Mouse (Mus musculus): ENCODE measurements at regions not wholly inside any gene's neighbourhood (a gene's known extent, or its start where the extent isn't known, plus 50 kb on each side); places are given as distances from the start of the nearest gene placed in this dataset.

GRCm38 (mm10) chr7:145112146-145112830 lies 95.6 kb downstream of the 1810010D01Rik start:
- no peak for TF ChIP-seq CTCF (IDR thresholded peaks at IDR 0.05)
- DNase-seq (ENCODE audit: extremely low spot score in 1 of 2, low spot score in 2 of 2) = no peak
- Histone ChIP-seq H3K27ac (peak overlapping the region; percentile 66), H3K4me3 (no peak overlapping the region)
- intact Hi-C loops (cut with DNase I) = loop anchor here (5.0 kb wide), 1 partner anchor 130 kb away; no protein-coding TSS in a partner anchor

DNA sequence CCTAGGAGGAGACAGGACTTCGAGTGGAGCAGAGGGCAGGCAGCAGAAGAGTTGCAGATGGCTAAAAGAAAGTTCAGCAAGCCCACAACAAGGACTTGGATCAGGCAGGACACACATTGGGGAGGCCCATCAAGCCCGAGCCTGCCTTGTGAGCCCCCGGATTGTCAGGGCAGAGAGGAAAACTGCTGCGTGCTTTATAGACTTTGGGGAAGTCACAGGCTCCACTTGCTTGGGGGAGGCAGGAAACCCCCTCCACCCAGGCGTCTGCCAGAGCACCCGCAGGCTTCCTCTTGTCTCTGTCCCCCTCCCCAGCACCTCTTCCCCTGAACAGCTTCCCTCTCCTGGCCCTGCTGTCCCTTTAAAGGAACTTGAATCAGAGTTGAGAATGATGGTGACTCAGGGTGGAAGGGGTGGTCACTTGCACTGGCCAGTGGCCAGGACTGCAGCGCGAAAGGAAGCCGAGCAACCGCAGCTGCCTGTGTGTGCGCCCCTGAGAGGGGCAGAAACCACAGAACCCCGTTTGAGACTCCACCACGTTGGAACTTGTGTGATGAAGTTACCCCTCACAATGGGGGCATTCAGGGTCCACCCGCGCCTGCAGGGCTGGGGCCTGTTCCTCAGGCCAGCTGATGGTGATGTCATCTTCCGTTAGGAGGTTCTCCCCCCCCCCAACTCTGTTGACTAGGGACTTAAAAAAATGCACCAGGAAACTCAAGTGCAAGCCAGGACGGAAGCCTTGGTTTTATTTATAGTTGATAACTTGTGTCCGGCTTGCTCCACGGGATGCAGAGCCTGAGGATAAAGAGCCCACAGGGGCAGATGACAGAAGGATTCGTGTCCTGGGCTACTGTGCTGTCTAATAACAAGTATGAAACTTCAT lies 96.4 kb downstream of the 1810010D01Rik start:
- Histone ChIP-seq H3K4me3 (peak overlapping the region; percentile 31), H3K27ac (peak overlapping the region; percentile 69)
- no peak for TF ChIP-seq CTCF (IDR thresholded peaks at IDR 0.05)
- DNase-seq (ENCODE audit: extremely low spot score in 1 of 2, low spot score in 2 of 2) = peak in 1 of 2 experiments; percentile 57
- intact Hi-C loops (cut with DNase I) = loop anchor here (2.0 to 5.0 kb wide), 2 partner anchors 81 to 131 kb away; no protein-coding TSS in a partner anchor

DNA sequence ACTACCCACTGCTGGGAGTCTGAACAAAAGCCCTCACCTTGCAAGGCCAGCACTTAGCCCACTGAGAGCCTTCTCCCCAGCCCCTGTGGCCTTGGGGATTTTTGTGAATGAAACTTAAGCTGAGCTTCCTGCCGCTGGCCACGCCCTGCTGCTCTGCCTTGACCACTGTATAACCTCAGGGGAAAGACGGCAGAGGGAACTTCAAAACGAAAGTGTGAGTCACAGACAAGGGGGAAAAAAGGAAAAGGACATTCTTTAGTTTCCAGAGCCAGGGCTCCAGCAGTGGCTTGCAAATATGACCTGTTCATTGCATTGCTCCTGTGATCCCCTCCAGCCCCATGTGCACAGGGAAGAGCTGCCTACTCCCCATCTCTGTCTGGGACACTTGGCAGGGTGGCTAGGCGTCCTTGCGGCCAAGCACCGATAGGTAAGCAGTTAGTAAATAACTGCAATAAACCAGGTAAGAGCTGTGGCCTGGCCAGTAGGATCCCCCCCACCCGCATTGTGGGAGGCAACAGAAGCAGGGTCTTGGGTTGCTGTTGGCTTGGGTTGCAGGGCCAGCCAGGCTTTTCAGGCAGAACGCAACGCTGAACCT lies 97.2 kb downstream of the 1810010D01Rik start:
- no peak for TF ChIP-seq CTCF (IDR thresholded peaks at IDR 0.05)
- intact Hi-C loops (cut with DNase I) = loop anchor here (2.0 to 5.0 kb wide), 2 partner anchors 80 to 132 kb away; no protein-coding TSS in a partner anchor
- DNase-seq (ENCODE audit: extremely low spot score in 1 of 2, low spot score in 2 of 2) = no peak
- peak overlapping the region; percentile 69 for H3K27ac ChIP-seq
- H3K4me3 ChIP-seq = no peak overlapping the region

GRCm38 (mm10) chr7:145110028-145110427 lies 97.9 kb downstream of the 1810010D01Rik start:
- no peak for DNase-seq (ENCODE audit: extremely low spot score in 1 of 2, low spot score in 2 of 2)
- no peak overlapping the region for H3K27ac ChIP-seq
- no peak for TF ChIP-seq CTCF (IDR thresholded peaks at IDR 0.05)
- no peak overlapping the region for H3K4me3 ChIP-seq
- intact Hi-C loops (cut with DNase I) = loop anchor here (2.0 to 5.0 kb wide), 2 partner anchors 79 to 132 kb away; no protein-coding TSS in a partner anchor

DNA sequence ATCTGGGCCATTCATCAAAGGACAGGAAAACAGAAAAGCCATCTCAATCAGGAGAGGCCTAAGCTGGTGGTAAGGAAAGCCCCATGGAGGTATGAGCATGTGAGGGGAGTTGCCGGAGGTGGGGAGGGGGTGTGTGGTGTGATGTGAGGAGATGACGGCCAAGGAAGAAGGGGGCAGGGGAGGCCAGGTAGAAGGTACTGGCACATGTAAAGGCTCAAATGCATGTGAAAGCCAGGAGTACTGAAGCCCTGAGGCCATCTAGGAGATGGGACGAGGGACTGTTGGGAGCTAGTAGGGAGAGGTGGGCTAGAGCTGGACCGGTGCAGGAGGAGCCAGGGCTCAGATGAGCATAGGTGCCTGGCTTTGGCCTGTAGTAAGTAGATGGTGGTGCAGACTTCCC lies 98.4 kb downstream of the 1810010D01Rik start:
- intact Hi-C loops (cut with DNase I) = no loop called here
- H3K27ac ChIP-seq = no peak overlapping the region
- H3K4me3 ChIP-seq = no peak overlapping the region
- TF ChIP-seq CTCF (IDR thresholded peaks at IDR 0.05) = no peak
- no peak for DNase-seq (ENCODE audit: extremely low spot score in 1 of 2, low spot score in 2 of 2)

DNA sequence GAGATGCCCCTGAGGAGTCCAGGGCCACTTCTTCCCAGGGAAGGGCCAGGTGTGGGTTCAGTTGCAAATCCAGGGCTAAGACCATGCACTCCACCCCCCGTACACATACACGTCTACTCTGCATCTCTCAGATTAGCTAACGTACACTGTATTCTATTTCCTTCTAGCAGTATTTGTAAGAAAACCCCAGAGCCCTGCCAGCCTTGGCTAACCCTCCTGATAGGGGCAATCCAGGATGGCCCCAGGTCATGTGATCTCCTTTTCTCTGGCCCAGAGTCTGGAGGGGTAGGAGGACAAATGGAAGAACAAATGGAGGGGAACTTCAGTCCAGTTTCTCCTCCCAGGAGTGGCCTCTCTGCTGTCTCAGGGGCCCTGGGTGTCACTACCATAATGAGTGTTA lies 98.9 kb downstream of the 1810010D01Rik start:
- no peak for TF ChIP-seq CTCF (IDR thresholded peaks at IDR 0.05)
- no peak for DNase-seq (ENCODE audit: extremely low spot score in 1 of 2, low spot score in 2 of 2)
- Histone ChIP-seq H3K4me3 (no peak overlapping the region), H3K27ac (no peak overlapping the region)
- intact Hi-C loops (cut with DNase I) = no loop called here

GRCm38 (mm10) chr7:145107575-145108170 lies 100.2 kb downstream of the 1810010D01Rik start:
- intact Hi-C loops (cut with DNase I) = no loop called here
- DNase-seq (ENCODE audit: extremely low spot score in 1 of 2, low spot score in 2 of 2) = no peak
- Histone ChIP-seq H3K4me3 (no peak overlapping the region), H3K27ac (no peak overlapping the region)
- TF ChIP-seq CTCF (IDR thresholded peaks at IDR 0.05) = no peak

DNA sequence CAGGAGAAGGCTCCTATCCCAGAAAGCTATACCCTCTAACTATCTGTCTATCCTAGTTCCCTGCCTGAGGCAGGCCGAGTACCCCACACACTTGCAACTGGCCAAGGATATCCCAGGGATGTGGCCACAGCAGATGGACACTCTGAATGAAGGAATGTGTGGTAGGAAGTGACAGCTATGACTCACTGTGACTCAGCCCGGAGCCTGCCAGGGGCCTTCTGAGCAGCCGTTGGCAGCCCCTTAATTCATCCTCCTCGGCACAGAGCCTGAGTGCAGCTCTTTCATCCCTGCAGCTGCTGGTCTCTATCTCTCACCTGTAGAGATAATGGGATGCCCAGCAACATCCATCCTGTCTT lies 101.4 kb downstream of the 1810010D01Rik start:
- DNase-seq (ENCODE audit: extremely low spot score in 1 of 2, low spot score in 2 of 2) = peak; percentile 29 to 61
- intact Hi-C loops (cut with DNase I) = loop anchor here (1.0 kb wide), 1 partner anchor 91 kb away; no protein-coding TSS in a partner anchor

GRCm38 (mm10) chr7:145105831-145106493 lies 102.0 kb downstream of the 1810010D01Rik start:
- Histone ChIP-seq H3K27ac (no peak overlapping the region), H3K4me3 (no peak overlapping the region)
- intact Hi-C loops (cut with DNase I) = loop anchor here (1.0 kb wide), 1 partner anchor 91 kb away; no protein-coding TSS in a partner anchor
- DNase-seq (ENCODE audit: extremely low spot score in 1 of 2, low spot score in 2 of 2) = no peak
- no peak for TF ChIP-seq CTCF (IDR thresholded peaks at IDR 0.05)

More for the DNA sequence above, 101.4 kb downstream of the 1810010D01Rik start:
- H3K4me3 ChIP-seq = no peak overlapping the region
- no peak overlapping the region for H3K27ac ChIP-seq
- no peak for TF ChIP-seq CTCF (IDR thresholded peaks at IDR 0.05)

DNA sequence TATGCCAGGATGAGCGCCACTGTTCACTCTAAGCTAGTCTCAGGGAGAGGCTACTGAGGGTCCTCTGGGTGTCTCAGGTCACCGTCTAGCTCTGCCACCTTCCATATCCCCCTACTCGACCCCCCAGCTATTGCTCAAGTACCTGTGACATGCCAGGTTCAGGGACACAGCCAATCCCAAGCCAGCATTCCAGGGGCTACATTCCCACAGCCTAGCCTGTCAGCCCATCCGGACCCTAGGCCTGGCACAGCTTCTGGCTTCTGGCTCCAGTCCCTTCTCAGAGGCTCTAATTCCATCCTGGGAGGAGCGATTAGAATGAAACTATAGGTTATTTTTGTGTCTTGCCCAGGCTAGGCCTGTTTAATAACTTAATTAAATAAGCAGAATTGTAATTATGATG lies 105.2 kb downstream of the 1810010D01Rik start:
- DNase-seq (ENCODE audit: extremely low spot score in 1 of 2, low spot score in 2 of 2) = no peak
- Histone ChIP-seq H3K27ac (no peak overlapping the region), H3K4me3 (no peak overlapping the region)
- intact Hi-C loops (cut with DNase I) = no loop called here
- TF ChIP-seq CTCF (IDR thresholded peaks at IDR 0.05) = no peak

- intact Hi-C loops (cut with DNase I) = no loop called here
- no peak overlapping the region for H3K27ac ChIP-seq
- DNase-seq (ENCODE audit: extremely low spot score in 1 of 2, low spot score in 2 of 2) = peak in 1 of 2 experiments; percentile 18
- no peak for TF ChIP-seq CTCF (IDR thresholded peaks at IDR 0.05)
- H3K4me3 ChIP-seq = no peak overlapping the region
Measured at GRCm38 (mm10) chr7:145102216-145102615, 105.7 kb downstream of the 1810010D01Rik start.
